Mouse (Mus musculus) heart, postnatal 14 days (tissue): ENCODE measurements at regions not wholly inside any gene's neighbourhood (a gene's known extent, or its start where the extent isn't known, plus 50 kb on each side); places are given as distances from the start of the nearest gene placed in this dataset.

Experiments
- DNase-seq, 2 experiments: peaks; one replicate each; pipeline ENCODE4 v3.0.0; 2021 to 2022
- intact Hi-C: fragments of 180-260 bp; cut with DNase I; formaldehyde crosslinking; loops from one replicate; pipeline ENCODE4 v1.15.1; 2025

DNA sequence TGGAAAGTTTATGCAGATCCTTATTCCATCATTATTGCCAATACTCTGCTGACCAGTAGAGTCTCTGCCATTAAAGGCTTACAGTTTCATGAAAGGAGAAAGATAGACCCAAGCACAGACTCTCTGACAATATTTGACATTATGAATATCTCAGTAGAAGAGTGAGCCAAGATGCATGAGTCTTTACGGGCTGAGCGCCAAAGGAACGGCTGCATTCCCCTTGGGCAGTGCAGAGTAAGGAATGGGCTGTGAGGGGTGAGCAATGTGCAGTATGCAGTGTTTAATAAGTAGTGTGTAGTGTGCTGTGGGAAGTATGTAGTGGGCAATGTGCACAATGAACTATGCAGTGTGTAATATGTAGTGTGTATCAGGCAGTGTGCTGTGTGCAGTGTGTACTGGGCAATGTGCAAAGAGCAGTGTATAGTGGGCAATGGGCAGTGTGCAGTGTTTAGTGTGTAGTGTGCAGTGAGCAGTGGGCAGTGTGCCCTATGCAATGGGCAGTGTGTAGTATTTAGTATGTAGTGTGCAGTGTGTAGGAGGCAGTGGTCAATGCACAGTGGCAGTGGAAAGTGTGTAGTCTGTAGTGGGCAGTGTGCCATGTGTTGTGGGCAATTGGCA is 671.8 kb downstream of the 5730522E02Rik start:
- peak; percentile 21 to 36 for DNase-seq
- intact Hi-C loops, result no loop called here

- intact Hi-C loops, result no loop called here
- no peak for DNase-seq
Measured at GRCm38 (mm10) chr11:25536069-25536468, 674.5 kb downstream of the 5730522E02Rik start.

DNA sequence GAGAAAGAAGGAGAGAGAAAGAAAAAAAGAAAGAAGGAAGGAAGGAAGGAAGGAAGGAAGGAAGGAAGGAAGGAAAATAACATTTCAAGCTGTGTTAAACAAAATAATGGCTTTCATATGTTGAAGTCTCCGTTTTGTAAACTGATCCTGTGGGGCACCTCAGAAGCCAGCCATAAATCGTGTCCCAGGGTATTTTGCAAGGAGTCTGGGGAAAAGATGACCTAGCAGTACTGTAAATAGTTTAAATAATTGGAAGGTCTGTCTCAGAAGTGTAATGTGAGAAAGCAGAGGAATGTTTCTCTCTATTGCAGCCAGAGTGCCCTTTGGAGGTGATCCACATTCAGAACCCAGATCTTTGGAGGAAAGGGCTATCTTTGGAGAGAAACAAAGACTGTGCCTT is 677.5 kb downstream of the 5730522E02Rik start:
- intact Hi-C loops, result no loop called here
- DNase-seq, result no peak

DNA sequence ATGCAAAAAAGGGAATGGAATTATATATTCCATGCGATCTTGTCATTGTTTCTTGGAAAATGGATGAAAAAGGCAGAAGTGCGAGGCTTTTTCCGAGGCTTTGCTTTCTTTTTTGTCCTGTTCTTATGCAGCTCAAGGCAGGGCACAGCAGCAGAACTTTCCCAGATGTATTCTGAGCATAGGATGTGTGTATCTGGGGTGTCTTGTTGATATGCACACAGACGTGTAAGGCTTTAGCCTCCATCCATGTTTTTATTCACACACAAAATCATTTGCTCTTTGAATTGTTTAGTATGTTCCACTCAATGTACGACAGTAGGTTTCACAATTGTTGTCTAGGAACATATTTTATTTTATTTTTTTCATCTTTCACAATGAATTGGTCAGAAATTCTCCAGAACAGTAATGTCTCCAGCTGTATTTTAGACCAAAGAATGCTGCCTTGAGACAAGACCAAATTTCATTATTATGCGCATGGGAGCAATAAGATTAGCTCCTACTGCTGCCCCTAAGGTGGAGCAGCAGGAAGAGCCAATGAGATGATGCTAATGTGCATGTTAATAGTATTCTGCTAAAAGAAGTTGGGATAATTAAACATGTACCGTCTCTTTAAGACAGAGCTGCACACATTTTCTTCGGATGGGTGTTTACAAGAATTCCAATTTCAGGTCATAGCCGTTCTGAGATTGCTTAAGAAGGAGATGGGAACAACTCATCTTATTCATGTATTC is 678.7 kb downstream of the 5730522E02Rik start:
- intact Hi-C loops, result no loop called here
- DNase-seq, result no peak

- no peak for DNase-seq
Measured at GRCm38 (mm10) chr11:25528056-25528455, 682.5 kb downstream of the 5730522E02Rik start.

DNA sequence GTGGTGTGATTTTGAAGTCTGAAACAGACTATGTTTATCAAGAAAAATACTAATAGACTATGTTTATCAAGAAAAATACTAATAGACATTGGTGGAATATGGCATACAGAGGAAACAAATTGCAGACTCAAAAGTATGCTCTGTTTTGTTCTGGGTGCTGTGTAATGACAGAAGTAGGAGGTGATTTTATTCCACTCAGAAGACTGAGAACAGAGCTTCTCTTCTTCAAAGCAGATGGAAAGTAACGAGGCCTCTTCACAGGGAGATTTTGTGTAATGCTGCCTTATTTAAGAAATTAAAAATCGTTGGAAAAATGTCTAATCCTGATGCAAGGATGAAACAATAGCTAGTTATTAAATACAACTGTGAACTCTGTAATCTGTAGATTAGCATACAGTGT is 691.7 kb downstream of the 5730522E02Rik start:
- intact Hi-C loops, result no loop called here
- no peak for DNase-seq

More at GRCm38 (mm10) chr11:25528056-25528455, 682.5 kb downstream of the 5730522E02Rik start:
- intact Hi-C loops, result no loop called here

GRCm38 (mm10) chr11:25518131-25518530 is 692.4 kb downstream of the 5730522E02Rik start:
- intact Hi-C loops, result no loop called here

DNA sequence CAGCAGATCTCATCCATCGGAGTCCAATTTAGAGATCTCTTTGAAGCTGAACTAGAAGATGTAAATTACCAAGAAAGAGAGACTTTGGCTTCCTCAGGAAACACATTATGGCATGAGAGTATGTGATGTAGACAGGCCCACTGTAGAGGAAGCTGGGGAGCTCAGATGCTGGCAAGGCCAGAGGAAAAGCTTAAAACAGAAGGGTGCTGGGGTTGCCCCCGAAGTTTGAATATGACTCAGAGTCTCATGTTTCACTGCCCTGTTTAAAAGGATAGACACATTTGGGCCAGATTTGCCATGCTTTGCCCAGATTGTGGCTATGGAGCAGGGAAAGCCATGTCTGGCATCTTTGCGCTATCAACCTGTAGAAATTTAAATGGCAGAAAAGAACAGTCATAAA is 705.1 kb downstream of the 5730522E02Rik start:
- intact Hi-C loops, result no loop called here
- no peak for DNase-seq

More at GRCm38 (mm10) chr11:25518131-25518530, 692.4 kb downstream of the 5730522E02Rik start:
- DNase-seq, result no peak

DNA sequence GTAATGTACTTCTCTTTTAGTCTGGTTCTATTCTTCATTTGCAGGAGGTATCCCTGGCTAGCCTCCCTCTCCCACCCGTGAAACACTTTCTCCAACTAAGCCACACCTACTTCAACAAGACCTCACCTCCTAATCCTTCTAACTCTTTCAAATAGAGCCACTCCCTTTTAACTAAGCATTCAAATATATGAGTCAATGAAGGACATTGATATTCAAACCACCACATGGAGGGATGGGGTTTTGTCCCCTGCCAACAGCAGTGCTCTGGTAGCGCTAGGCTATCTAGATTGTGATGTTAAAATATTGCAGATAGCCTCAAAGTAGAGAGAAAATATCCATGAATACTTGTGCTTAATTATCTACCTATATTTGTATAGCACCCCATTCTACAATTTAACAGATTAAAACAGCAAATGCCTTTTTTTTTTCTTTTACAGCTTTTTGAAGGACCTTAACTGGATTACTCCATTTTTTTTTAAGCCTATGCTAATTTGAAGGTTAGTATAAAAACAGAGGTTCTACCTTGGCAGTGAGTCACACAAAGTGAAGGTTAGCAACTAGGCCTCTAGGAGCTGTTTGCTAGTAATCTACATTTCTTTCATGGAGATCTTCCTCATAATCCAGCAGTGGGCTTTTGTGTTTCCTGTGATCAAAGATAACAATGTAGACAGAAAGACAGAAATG is 736.7 kb downstream of the 5730522E02Rik start:
- no peak for DNase-seq
- intact Hi-C loops, result no loop called here

DNA sequence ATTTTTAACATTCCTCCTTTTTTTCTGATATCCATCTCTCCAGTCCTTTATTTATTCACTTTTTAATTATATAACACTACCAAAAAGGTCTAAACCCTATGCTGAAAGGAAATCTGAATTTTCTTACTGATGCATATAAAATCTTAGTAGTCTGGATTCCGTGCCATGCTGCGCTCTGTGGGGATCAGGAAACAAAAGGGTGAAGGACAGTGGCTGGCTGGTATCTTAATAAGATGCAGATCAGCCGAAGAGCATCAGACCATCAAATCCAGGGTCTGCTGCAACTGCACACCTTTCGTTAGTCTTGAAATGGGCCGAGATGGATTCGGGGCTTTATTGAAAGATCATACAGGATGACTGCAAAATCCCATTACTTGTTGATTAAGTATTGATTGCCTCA is 740.7 kb downstream of the 5730522E02Rik start:
- DNase-seq, result no peak
- intact Hi-C loops, result no loop called here

DNA sequence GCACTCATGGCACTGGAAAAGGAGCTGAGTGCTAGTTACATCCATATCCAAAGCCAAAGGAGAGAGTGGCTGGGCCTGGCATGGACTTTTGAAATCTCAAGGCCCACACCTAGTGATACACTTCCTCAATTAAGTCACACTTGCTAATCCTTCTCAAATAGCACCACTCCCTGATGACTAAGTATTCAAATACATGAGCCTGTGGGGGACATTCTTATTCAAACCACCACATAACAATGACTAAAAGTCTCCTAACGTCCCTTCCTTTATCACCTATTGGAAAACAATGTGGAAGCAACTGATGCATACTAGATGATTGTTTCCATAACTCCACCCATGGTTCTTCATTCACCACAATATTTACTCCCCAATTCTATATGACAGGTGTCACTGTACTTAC is 773.4 kb downstream of the 5730522E02Rik start:
- no peak for DNase-seq

GRCm38 (mm10) chr11:25435645-25436044 is 774.9 kb downstream of the 5730522E02Rik start:
- intact Hi-C loops, result no loop called here
- no peak for DNase-seq

More for the DNA sequence above, 773.4 kb downstream of the 5730522E02Rik start:
- intact Hi-C loops, result no loop called here

GRCm38 (mm10) chr11:25423186-25423585 is 787.4 kb downstream of the 5730522E02Rik start:
- intact Hi-C loops, result no loop called here
- no peak for DNase-seq

DNA sequence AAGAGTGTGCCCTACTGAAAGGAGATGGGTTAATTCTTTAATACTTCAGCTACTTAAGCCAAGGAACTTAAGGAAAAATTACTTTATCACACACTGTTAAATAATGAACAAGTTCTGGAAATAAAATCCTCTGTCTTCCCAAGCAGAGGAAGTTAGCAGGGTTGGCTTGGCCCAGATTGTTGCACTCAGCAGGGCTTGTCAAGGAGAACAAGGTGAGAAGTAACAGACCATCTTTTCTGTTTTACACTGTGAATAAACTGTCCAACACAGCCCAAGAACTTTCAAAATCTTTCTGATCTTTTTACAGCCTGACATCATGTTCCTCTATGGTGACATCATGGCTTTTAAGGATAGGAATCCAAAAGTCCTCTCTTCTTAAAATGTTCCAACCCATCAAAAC is 789.1 kb downstream of the 5730522E02Rik start:
- no peak for DNase-seq
- intact Hi-C loops, result no loop called here

DNA sequence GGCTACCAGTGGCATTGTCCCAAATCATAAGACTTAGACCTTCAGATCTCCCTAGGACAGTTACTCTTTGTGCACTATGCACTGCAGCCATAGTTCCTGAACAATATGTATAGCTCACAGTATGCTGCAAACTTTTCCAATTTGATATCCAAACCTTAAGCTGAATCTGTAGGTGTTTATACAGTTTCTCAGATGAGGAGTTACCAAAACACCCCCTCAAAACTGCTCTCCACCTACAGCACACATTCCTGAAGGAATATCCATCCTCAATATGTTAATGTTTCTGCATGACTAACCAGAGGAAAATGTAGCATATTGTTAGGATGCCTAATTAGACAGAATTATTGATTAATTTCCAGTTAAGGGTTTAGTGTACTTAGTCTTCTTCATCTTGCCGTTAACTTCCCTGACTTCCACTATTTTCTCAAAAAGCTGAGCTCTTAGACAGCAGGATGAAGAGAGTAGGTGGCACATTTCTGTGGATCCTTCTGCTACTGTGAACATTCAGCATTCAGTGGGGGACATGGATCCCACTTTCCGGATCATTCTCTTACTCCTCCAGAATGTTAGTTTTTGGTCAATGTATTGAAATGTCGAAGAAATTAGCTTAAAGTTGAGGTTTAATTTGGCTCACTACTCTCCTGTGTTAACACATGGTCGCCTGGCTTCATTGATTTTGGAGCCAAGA is 800.0 kb downstream of the 5730522E02Rik start:
- intact Hi-C loops, result no loop called here
- no peak for DNase-seq

DNA sequence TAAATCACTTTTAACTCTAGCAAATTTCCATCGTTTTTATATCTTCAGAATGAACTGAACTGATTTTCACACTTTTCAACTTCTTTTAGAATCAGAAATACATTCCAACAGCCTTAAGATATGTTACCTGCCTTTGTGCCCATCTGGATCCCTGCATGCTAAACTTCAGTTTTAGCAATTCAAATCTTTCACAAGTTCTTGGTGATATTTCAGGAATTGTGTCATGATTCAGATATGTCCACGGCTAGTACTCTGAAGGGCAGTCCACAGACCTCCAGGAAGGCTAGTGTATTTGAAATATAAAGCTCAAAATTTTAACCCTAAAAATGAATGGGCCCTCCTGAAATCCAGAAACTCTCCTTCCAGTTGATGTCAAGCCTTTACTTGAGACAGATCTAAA is 818.9 kb downstream of the 5730522E02Rik start:
- intact Hi-C loops, result no loop called here
- no peak for DNase-seq

- DNase-seq, result no peak
- intact Hi-C loops, result no loop called here
Measured at GRCm38 (mm10) chr11:25367111-25367510, 843.5 kb downstream of the 5730522E02Rik start.

GRCm38 (mm10) chr11:25365433-25365832 is 845.1 kb downstream of the 5730522E02Rik start:
- intact Hi-C loops, result no loop called here

GRCm38 (mm10) chr11:25359723-25360122 is 850.8 kb downstream of the 5730522E02Rik start:
- intact Hi-C loops, result no loop called here
- DNase-seq, result no peak

More at GRCm38 (mm10) chr11:25365433-25365832, 845.1 kb downstream of the 5730522E02Rik start:
- no peak for DNase-seq

GRCm38 (mm10) chr11:25357717-25358411 is 852.7 kb downstream of the 5730522E02Rik start:
- intact Hi-C loops, result no loop called here

More at GRCm38 (mm10) chr11:25357717-25358411, 852.7 kb downstream of the 5730522E02Rik start:
- peak in 1 of 2 experiments; percentile 2 for DNase-seq
